Mouse (Mus musculus) erythroid progenitor cell, adult 5-6 weeks (primary cell): ENCODE data around the gene Gm9803. TPM values are rescaled to one million over a fixed set of nuclear protein-coding genes. Genes with fewer than 3 reads are reported as not detected.

ENCODE experiments used
- ATAC-seq: replicated peaks from 2 replicates; pipeline ENCODE4 v1.8.0; 2016; ENCODE audit warnings: moderate number of reproducible peaks, mild to moderate bottlenecking, moderate TSS enrichment, inconsistent platforms; ENCODE audit not compliant: poor library complexity, low FRiP score, severe bottlenecking
- total RNA-seq, 2 experiments: library from RNA; stranded (forward) in 1 of 2; stranded (reverse) in 1 of 2; fragments of 150-400 nt in 1 of 2; fragments of 186-747, 209-891 nt in 1 of 2; gene quantifications; 2 replicates each; pipeline versions ENCODE4 v1.2.3 to v1.2.4; 2015 to 2017; ENCODE audit warnings: low replicate concordance in 2 of 2

The Gm9803 gene
- total RNA-seq, 2 experiments from 2014 or later = not detected

GRCm38 (mm10) chr10:43507051-43507450 is 16.8 kb upstream of the Gm9803 start:
- ATAC-seq = no peak

GRCm38 (mm10) chr10:43509228-43509627 is 14.7 kb upstream of the Gm9803 start:
- 0 out of 2 replicates have a peak, but pooled peaks have one; percentile 22 for ATAC-seq

- no peak for ATAC-seq
These were observed 10.9 kb upstream of the Gm9803 start for GRCm38 (mm10) chr10:43512976-43513375.

- no peak for ATAC-seq
These were observed 6.8 kb upstream of the Gm9803 start for GRCm38 (mm10) chr10:43516992-43517660.

GRCm38 (mm10) chr10:43517836-43518235 is 6.0 kb upstream of the Gm9803 start:
- no peak for ATAC-seq

GRCm38 (mm10) chr10:43518368-43518767 is 5.5 kb upstream of the Gm9803 start:
- ATAC-seq = no peak

GRCm38 (mm10) chr10:43519977-43520376 is 3.9 kb upstream of the Gm9803 start:
- ATAC-seq = no peak

GRCm38 (mm10) chr10:43527283-43528269 is 3.7 kb downstream of the Gm9803 start:
- no peak for ATAC-seq

GRCm38 (mm10) chr10:43534382-43534781 is 10.5 kb downstream of the Gm9803 start:
- no peak for ATAC-seq

GRCm38 (mm10) chr10:43537652-43538051 is 13.8 kb downstream of the Gm9803 start:
- no peak for ATAC-seq

- no peak for ATAC-seq
These were observed 14.9 kb downstream of the Gm9803 start for GRCm38 (mm10) chr10:43538831-43539230.

GRCm38 (mm10) chr10:43539746-43540310 is 15.9 kb downstream of the Gm9803 start:
- ATAC-seq = no peak

GRCm38 (mm10) chr10:43540442-43541152 is 16.7 kb downstream of the Gm9803 start, which contains the start of gene 1700021F05Rik:
1700021F05Rik (minus strand) TSS chr10:43540994.
- ATAC-seq = peak; percentile 98

GRCm38 (mm10) chr10:43541153-43541544 is 17.3 kb downstream of the Gm9803 start:
- ATAC-seq = no peak

GRCm38 (mm10) chr10:43549411-43549810 is 25.5 kb downstream of the Gm9803 start:
- ATAC-seq = no peak

- no peak for ATAC-seq
These were observed 27.0 kb downstream of the Gm9803 start for GRCm38 (mm10) chr10:43550923-43551322.

- no peak for ATAC-seq
These were observed 27.5 kb downstream of the Gm9803 start for GRCm38 (mm10) chr10:43551388-43551787.

- ATAC-seq = no peak
These were observed 33.8 kb downstream of the Gm9803 start for GRCm38 (mm10) chr10:43557630-43558165.

GRCm38 (mm10) chr10:43559313-43559712 is 35.4 kb downstream of the Gm9803 start:
- peak; percentile 34 for ATAC-seq

GRCm38 (mm10) chr10:43560765-43561164 is 36.9 kb downstream of the Gm9803 start:
- ATAC-seq = no peak
